Mouse (Mus musculus) Patski (cell line): ENCODE measurements around the gene Olfr574. TPM values are rescaled to one million over a fixed set of nuclear protein-coding genes. Genes with fewer than 3 reads are reported as not detected.

Source experiments
- ATAC-seq: fragments of 100-300 bp; one replicate; pipeline ENCODE4 v1.8.0; 2021
- CTCF ChIA-PET: fragments of 350-600 bp; sonication (Branson Sonifier 250); formaldehyde crosslinking; loops from one replicate; lab custom pipeline; 2022; ENCODE audit warnings: inconsistent platforms; lab: Charles Lee
- POLR2A ChIA-PET: fragments of 350-600 bp; sonication (Branson Sonifier 250); formaldehyde crosslinking; loops from one replicate; lab custom pipeline; 2022; ENCODE audit warnings: antibody characterized with exemption, inconsistent platforms; lab: Charles Lee
- DNase-seq: peaks from one replicate; pipeline ENCODE4 v3.0.0-alpha.2; 2011; ENCODE audit warnings: low read depth, low spot score
- H3K27me3 ChIP-seq: fragments of 371-371 bp; one replicate; pipeline ENCODE4 v1.5.1; 2021
- CTCF ChIP-seq: fragments of 100-300 bp; IDR thresholded peaks from one replicate; pipeline ENCODE4 v1.5.1; 2021
- in situ Hi-C: fragments of 300-500 bp; cut with MboI; formaldehyde crosslinking; loops from 3 replicates; pipeline ENCODE4 v1.11.1; 2018; ENCODE audit warnings: low pct_unique_long_range_greater_than_20kb, mixed read lengths
- polyA plus RNA-seq: library from polyadenylated mRNA; unstranded; gene quantifications from one replicate; pipeline ENCODE4 v1.2.3, GENCODE M21; 2021

Gene Olfr574
- polyA plus RNA-seq, 1 experiment from 2014 or later, result not detected

GRCm38 (mm10) chr7:102958593-102958992, 10.3 kb downstream of the Olfr574 start, which contains the start of gene Olfr575:
Gene Olfr575, minus strand, starts transcription at chr7:102958775.
- no peak for TF ChIP-seq CTCF
- ATAC-seq (no peak), DNase-seq (no peak)
- in situ Hi-C loops, result no loop called here
- ChIA-PET CTCF (no interaction called here), POLR2A (no interaction called here)
- H3K27me3 ChIP-seq, result no peaks in the 10 kb centered on the region

GRCm38 (mm10) chr7:102962360-102962759, 14.1 kb downstream of the Olfr574 start, which contains the start of gene Olfr576:
Gene Olfr576, plus strand, starts transcription at chr7:102962660.
- no peak for TF ChIP-seq CTCF
- ChIA-PET CTCF (no interaction called here), POLR2A (no interaction called here)
- H3K27me3 ChIP-seq, result peaks cover 6% of the 10 kb centered on the region
- DNase-seq (no peak), ATAC-seq (no peak)
- in situ Hi-C loops, result no loop called here

- in situ Hi-C loops, result no loop called here
- CTCF ChIA-PET, result no interaction called here
- POLR2A ChIA-PET, result no interaction called here
- no peaks in the 10 kb centered on the region for H3K27me3 ChIP-seq
- DNase-seq (no peak), ATAC-seq (no peak)
- TF ChIP-seq CTCF, result no peak
Observed at GRCm38 (mm10) chr7:102974399-102974798, 26.1 kb downstream of the Olfr574 start.

- ATAC-seq (no peak), DNase-seq (no peak)
- no peak for TF ChIP-seq CTCF
- CTCF ChIA-PET, result no interaction called here
- no peaks in the 10 kb centered on the region for H3K27me3 ChIP-seq
- in situ Hi-C loops, result no loop called here
- POLR2A ChIA-PET, result no interaction called here
Observed at GRCm38 (mm10) chr7:102975843-102976242, 27.6 kb downstream of the Olfr574 start, which contains the start of gene Olfr577. Gene Olfr577, minus strand, starts transcription at chr7:102975943.

- CTCF ChIA-PET, result no interaction called here
- no peak for ATAC-seq
- no peak for TF ChIP-seq CTCF
- no peaks in the 10 kb centered on the region for H3K27me3 ChIP-seq
- POLR2A ChIA-PET, result no interaction called here
- DNase-seq, result no peak
- in situ Hi-C loops, result no loop called here
Observed at GRCm38 (mm10) chr7:102989224-102989623, 41.0 kb downstream of the Olfr574 start, which contains the start of gene Olfr578. Gene Olfr578, minus strand, starts transcription at chr7:102989324.

Other genes with a start within 250 kb of the Olfr574 start
- gene Olfr558, start 246.3 kb upstream of the Olfr574 start, polyA plus RNA-seq, result not detected
- not detected for gene Olfr33, start 229.4 kb upstream of the Olfr574 start, polyA plus RNA-seq
- not detected for gene Olfr559, start 221.0 kb upstream of the Olfr574 start, polyA plus RNA-seq
- gene Olfr560, start 189.1 kb upstream of the Olfr574 start, polyA plus RNA-seq, result not detected
- gene Olfr78, start 189.0 kb upstream of the Olfr574 start, polyA plus RNA-seq, result not detected
- gene Olfr561, start 177.2 kb upstream of the Olfr574 start, polyA plus RNA-seq, result not detected
- not detected for gene Olfr564, start 145.0 kb upstream of the Olfr574 start, polyA plus RNA-seq
- not detected for gene Olfr566, start 89.7 kb upstream of the Olfr574 start, polyA plus RNA-seq
- not detected for gene Olfr568, start 71.3 kb upstream of the Olfr574 start, polyA plus RNA-seq
- gene Olfr569, start 57.6 kb upstream of the Olfr574 start, polyA plus RNA-seq, result not detected
- not detected for gene Olfr570, start 53.9 kb upstream of the Olfr574 start, polyA plus RNA-seq
- gene Olfr571, start 30.9 kb upstream of the Olfr574 start, polyA plus RNA-seq, result not detected
- not detected for gene Olfr572, start 24.1 kb upstream of the Olfr574 start, polyA plus RNA-seq
- not detected for gene Olfr573-ps1, start 5.9 kb upstream of the Olfr574 start, polyA plus RNA-seq
- gene Olfr575, start 10.3 kb downstream of the Olfr574 start, polyA plus RNA-seq, result not detected
- not detected for gene Olfr576, start 14.2 kb downstream of the Olfr574 start, polyA plus RNA-seq
- not detected for gene Olfr577, start 27.5 kb downstream of the Olfr574 start, polyA plus RNA-seq
- not detected for gene Olfr578, start 40.9 kb downstream of the Olfr574 start, polyA plus RNA-seq
- not detected for gene Olfr582, start 89.6 kb downstream of the Olfr574 start, polyA plus RNA-seq
- not detected for gene Olfr583, start 102.8 kb downstream of the Olfr574 start, polyA plus RNA-seq
- not detected for gene Olfr584, start 133.4 kb downstream of the Olfr574 start, polyA plus RNA-seq
- gene Olfr585, start 149.3 kb downstream of the Olfr574 start, polyA plus RNA-seq, result not detected
- gene Olfr586, start 177.2 kb downstream of the Olfr574 start, polyA plus RNA-seq, result not detected
- gene Olfr588-ps1, start 192.4 kb downstream of the Olfr574 start, polyA plus RNA-seq, result not detected
- gene Olfr589, start 207.9 kb downstream of the Olfr574 start, polyA plus RNA-seq, result not detected
- not detected for gene Olfr591, start 229.9 kb downstream of the Olfr574 start, polyA plus RNA-seq
- gene Olfr592, start 236.3 kb downstream of the Olfr574 start, polyA plus RNA-seq, result not detected